Mouse (Mus musculus): ENCODE results near the gene Crebrf. TPM values are rescaled to one million over a fixed set of nuclear protein-coding genes. Genes with fewer than 3 reads are reported as not detected.
A peak's percentile ranks its signal among the peaks of the same experiment; 100 is the strongest.

Gene Crebrf
- polyA plus RNA-seq, 1 experiment from 2014 or later: 8.1 TPM

DNA sequence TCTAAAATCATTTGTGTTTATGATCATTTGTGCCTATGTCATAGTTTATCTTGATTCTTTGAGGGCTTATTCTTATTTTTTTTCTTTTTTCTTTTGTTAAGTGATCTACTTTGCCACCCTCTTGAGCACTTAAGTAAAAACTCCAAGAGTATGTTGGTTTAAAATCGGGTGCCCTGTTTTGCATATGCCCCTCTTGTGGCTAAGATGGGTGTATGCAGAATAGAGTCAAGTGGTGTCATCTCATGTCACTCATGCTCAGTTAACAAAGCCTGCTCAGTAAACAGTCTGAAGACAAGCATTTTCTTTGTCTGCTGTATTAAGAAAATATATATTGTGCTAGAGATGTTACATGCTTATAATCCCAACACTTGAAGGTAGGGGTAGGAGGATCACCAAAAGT, 27.8 kb downstream of the Crebrf start:
- no peak for ATAC-seq (ENCODE audit: insufficient number of reproducible peaks, insufficient read depth, low FRiP score, low TSS enrichment, low read depth)
- no peak overlapping the region for H3K27ac ChIP-seq
- no peak overlapping the region for H3K9ac ChIP-seq
- no peaks in the 10 kb centered on the region for H3K9me3 ChIP-seq
- no peaks in the 10 kb centered on the region for H3K27me3 ChIP-seq
- H3K4me3 ChIP-seq: no peak overlapping the region
- WGBS: 60% methylated on average over 1 of the region's 1 CpGs
- H3K4me1 ChIP-seq: no peaks in the 10 kb centered on the region
- H3K36me3 ChIP-seq: 0 out of 2 replicates have a peak, but pooled peaks cover 3% of the 10 kb centered on the region
- H3K4me2 ChIP-seq: no peak overlapping the region

DNA sequence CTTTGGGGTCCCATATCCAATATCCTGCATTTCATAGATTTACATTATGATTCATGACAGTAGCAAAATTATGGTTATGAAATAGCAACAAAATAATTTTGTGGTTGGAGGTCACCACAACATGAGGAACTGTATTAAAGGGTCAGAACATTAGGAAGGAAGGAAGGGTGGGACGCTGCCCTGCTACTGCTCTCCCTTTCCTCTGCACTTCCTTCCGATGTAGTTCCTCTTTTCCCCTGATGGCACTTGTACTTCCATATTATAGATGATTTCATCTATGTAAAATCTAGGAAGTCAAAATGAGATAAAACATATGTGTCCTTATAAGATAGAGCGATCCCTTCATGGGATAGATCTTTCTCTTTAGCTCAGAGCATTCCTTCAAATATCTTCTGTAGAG, 34.5 kb downstream of the Crebrf start:
- WGBS: 85% methylated on average over 3 of the region's 3 CpGs
- no peak overlapping the region for H3K4me3 ChIP-seq
- no peak overlapping the region for H3K27ac ChIP-seq
- no peaks in the 10 kb centered on the region for H3K27me3 ChIP-seq
- no peak overlapping the region for H3K4me2 ChIP-seq
- H3K36me3 ChIP-seq: no peaks in the 10 kb centered on the region
- H3K9me3 ChIP-seq: no peaks in the 10 kb centered on the region
- H3K9ac ChIP-seq: no peak overlapping the region
- no peak for ATAC-seq (ENCODE audit: insufficient number of reproducible peaks, insufficient read depth, low FRiP score, low TSS enrichment, low read depth)
- H3K4me1 ChIP-seq: no peaks in the 10 kb centered on the region

- H3K4me3 ChIP-seq: no peak overlapping the region
- no peak overlapping the region for H3K4me2 ChIP-seq
- 65% methylated on average over 1 of the region's 1 CpGs for WGBS
- H3K36me3 ChIP-seq: no peaks in the 10 kb centered on the region
- no peaks in the 10 kb centered on the region for H3K27me3 ChIP-seq
- H3K9me3 ChIP-seq: no peaks in the 10 kb centered on the region
- H3K4me1 ChIP-seq: no peaks in the 10 kb centered on the region
- no peak for ATAC-seq (ENCODE audit: insufficient number of reproducible peaks, insufficient read depth, low FRiP score, low TSS enrichment, low read depth)
- H3K27ac ChIP-seq: no peak overlapping the region
- no peak overlapping the region for H3K9ac ChIP-seq
These were observed 36.8 kb downstream of the Crebrf start for GRCm38 (mm10) chr17:26752297-26752696.

DNA sequence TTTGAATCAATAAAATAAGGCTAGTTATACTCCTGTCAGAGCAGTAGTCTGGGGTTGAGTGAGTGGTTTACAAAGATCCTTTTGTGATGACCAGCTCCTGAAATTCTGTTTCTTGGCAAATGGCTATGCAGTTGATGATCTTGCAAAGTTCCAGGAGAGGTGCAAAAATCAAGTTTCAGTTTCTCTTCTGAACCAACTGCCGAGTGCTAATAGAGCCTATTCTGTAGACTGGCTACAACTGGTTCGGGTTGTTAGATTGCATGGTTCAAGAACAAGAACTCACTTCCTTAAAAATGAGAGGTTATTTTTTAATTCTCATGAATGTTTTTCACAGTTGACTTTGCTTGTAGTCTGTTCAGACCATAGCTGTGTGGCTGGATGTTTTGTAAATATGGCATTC, 38.0 kb downstream of the Crebrf start:
- Histone ChIP-seq H3K4me1 (no peaks in the 10 kb centered on the region), H3K9ac (no peak overlapping the region), H3K9me3 (no peaks in the 10 kb centered on the region), H3K27me3 (no peaks in the 10 kb centered on the region), H3K4me3 (no peak overlapping the region), H3K4me2 (no peak overlapping the region), H3K27ac (no peak overlapping the region), H3K36me3 (no peaks in the 10 kb centered on the region)
- WGBS: 92% methylated on average over 2 of the region's 2 CpGs
- no peak for ATAC-seq (ENCODE audit: insufficient number of reproducible peaks, insufficient read depth, low FRiP score, low TSS enrichment, low read depth)

DNA sequence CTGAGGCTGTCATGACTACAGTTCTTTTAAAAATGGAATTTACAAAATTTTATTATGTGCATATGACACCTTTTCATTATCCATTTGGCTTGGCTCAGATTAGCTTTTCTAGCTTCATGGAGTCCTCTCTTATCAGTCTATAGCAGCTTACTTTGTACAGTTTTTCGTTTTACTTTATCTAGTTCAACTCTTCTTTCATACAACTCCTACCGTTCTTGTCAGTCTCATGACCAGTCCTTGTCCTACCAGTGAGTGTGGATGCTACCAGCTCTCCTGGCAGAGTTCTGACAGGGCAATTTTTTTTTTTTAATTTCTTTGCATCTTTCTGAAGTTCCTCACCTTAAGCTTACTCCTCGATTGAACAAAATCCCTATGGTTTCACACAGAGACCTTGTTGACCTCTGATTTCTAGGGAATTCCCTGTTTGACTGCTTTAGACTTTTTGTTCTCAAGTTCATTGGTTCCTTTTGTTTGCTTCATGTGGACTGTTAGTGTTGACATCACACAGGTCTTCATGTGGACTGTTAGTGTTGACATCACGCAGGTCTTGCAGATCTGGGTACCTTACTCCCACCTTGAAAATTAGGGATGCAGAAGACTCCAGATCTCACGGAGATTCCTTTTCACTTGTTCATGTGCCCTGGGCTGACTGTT, 51.8 kb downstream of the Crebrf start:
- ATAC-seq (ENCODE audit: insufficient number of reproducible peaks, insufficient read depth, low FRiP score, low TSS enrichment, low read depth): no peak
- Histone ChIP-seq H3K9me3 (no peaks in the 10 kb centered on the region), H3K4me3 (no peak overlapping the region), H3K9ac (no peak overlapping the region), H3K27ac (no peak overlapping the region), H3K36me3 (peaks cover 9% of the 10 kb centered on the region), H3K4me1 (no peaks in the 10 kb centered on the region), H3K27me3 (no peaks in the 10 kb centered on the region), H3K4me2 (no peak overlapping the region)
- WGBS: 84% methylated on average over 5 of the region's 5 CpGs

DNA sequence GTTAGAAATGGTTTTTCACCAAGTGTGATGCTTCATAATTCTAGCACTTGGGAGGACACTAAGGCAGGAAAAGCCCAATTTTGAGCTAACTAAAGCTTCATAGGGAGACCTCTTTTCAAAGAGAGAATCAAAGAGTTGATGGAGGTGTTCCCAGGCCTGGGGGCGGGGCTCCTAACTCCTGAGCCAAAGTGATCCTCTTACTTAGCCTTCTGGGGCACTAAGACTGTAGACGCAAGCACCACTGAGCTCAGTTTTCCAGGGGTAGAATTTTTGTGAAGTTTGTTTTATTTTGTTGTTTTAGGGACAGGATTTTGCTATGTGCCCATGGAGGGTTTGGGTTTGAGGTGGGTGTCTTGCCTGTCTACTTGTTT, 52.3 kb downstream of the Crebrf start:
- H3K9ac ChIP-seq: no peak overlapping the region
- no peaks in the 10 kb centered on the region for H3K27me3 ChIP-seq
- H3K36me3 ChIP-seq: peaks cover 9% of the 10 kb centered on the region
- 72% methylated on average over 2 of the region's 2 CpGs for WGBS
- no peak overlapping the region for H3K27ac ChIP-seq
- no peak overlapping the region for H3K4me2 ChIP-seq
- ATAC-seq (ENCODE audit: insufficient number of reproducible peaks, insufficient read depth, low FRiP score, low TSS enrichment, low read depth): no peak
- no peaks in the 10 kb centered on the region for H3K9me3 ChIP-seq
- no peak overlapping the region for H3K4me3 ChIP-seq
- no peaks in the 10 kb centered on the region for H3K4me1 ChIP-seq

- 73% methylated on average over 10 of the region's 10 CpGs for WGBS
- no peak for ATAC-seq (ENCODE audit: insufficient number of reproducible peaks, insufficient read depth, low FRiP score, low TSS enrichment, low read depth)
- Histone ChIP-seq H3K4me1 (0 out of 2 replicates have a peak, but pooled peaks cover 7% of the 10 kb centered on the region), H3K27me3 (no peaks in the 10 kb centered on the region), H3K4me2 (no peak overlapping the region), H3K9me3 (no peaks in the 10 kb centered on the region), H3K9ac (no peak overlapping the region), H3K4me3 (no peak overlapping the region), H3K36me3 (0 out of 2 replicates have a peak, but pooled peaks cover 3% of the 10 kb centered on the region), H3K27ac (no peak overlapping the region)
These were observed 60.8 kb downstream of the Crebrf start for GRCm38 (mm10) chr17:26776211-26776610.

DNA sequence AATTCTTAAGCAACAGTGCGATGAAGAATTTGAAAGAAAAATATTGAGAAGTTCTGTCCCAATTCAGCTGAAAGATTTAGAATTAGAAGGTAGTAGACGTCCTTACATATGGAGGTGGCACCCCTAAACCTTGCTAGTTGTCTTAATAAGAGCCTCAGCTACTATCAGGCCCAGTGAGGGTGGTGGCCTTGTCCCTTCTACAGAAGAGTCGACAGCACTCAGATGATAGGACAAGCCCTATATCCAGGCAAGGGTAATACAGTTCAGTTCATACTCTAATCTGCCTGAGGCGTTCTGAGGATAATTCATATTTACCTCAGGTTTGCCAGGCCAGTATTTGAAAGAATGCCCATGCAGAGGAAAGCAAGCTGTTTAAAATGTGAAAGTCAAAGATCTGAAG, 62.6 kb downstream of the Crebrf start:
- Histone ChIP-seq H3K4me2 (no peak overlapping the region), H3K9ac (no peak overlapping the region), H3K9me3 (no peaks in the 10 kb centered on the region), H3K36me3 (no peaks in the 10 kb centered on the region), H3K27me3 (no peaks in the 10 kb centered on the region), H3K27ac (peak overlapping the region; percentile 44), H3K4me3 (no peak overlapping the region), H3K4me1 (peaks cover 15% of the 10 kb centered on the region)
- 89% methylated on average over 4 of the region's 4 CpGs for WGBS
- no peak for ATAC-seq (ENCODE audit: insufficient number of reproducible peaks, insufficient read depth, low FRiP score, low TSS enrichment, low read depth)

GRCm38 (mm10) chr17:26778430-26779100, 63.1 kb downstream of the Crebrf start:
- Histone ChIP-seq H3K27me3 (no peaks in the 10 kb centered on the region), H3K4me2 (no peak overlapping the region), H3K4me3 (no peak overlapping the region), H3K4me1 (peaks cover 15% of the 10 kb centered on the region), H3K36me3 (peaks cover 5% of the 10 kb centered on the region), H3K27ac (peak overlapping the region; percentile 44), H3K9ac (no peak overlapping the region), H3K9me3 (no peaks in the 10 kb centered on the region)
- no peak for ATAC-seq (ENCODE audit: insufficient number of reproducible peaks, insufficient read depth, low FRiP score, low TSS enrichment, low read depth)
- WGBS: 77% methylated on average over 3 of the region's 3 CpGs

DNA sequence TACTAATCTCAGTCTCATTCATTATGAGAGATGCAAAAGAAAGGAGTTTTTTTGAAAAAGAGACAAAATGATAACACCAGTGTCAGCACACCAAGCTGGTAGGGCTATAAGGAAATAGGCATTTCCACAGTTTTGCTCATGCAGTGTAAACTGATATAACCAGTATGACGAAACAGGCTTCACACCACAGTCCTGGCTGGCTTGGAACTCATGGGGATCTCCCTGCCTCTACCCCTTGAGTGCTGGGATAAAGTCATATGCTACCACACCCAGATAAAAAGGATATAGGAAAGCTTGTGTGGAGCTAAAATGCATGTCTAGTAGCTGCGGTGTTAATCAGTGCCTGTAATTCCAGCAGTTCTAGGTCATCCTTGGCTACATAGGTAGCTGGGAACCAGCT, 64.0 kb downstream of the Crebrf start:
- WGBS: 79% methylated on average over 2 of the region's 2 CpGs
- Histone ChIP-seq H3K4me2 (no peak overlapping the region), H3K27ac (no peak overlapping the region), H3K27me3 (no peaks in the 10 kb centered on the region), H3K36me3 (peaks cover 14% of the 10 kb centered on the region), H3K9ac (no peak overlapping the region), H3K9me3 (no peaks in the 10 kb centered on the region), H3K4me1 (peaks cover 15% of the 10 kb centered on the region), H3K4me3 (no peak overlapping the region)
- ATAC-seq (ENCODE audit: insufficient number of reproducible peaks, insufficient read depth, low FRiP score, low TSS enrichment, low read depth): no peak

- H3K27me3 ChIP-seq: no peaks in the 10 kb centered on the region
- H3K9ac ChIP-seq: peak within 1 kb of the TSS; percentile 84
- peaks cover 15% of the 10 kb centered on the region for H3K4me1 ChIP-seq
- under 1% methylated on average over 42 of the region's 42 CpGs for WGBS
- no peaks in the 10 kb centered on the region for H3K9me3 ChIP-seq
- peak; percentile 72; the same call in 1 of the 2 replicates for ATAC-seq (ENCODE audit: insufficient number of reproducible peaks, insufficient read depth, low FRiP score, low TSS enrichment, low read depth)
- H3K4me3 ChIP-seq: peak within 1 kb of the TSS; percentile 75
- peak within 1 kb of the TSS; percentile 92 for H3K27ac ChIP-seq
- peaks cover 26% of the 10 kb centered on the region for H3K36me3 ChIP-seq
- H3K4me2 ChIP-seq: peak within 1 kb of the TSS; percentile 74
These were observed 65.5 kb downstream of the Crebrf start, which contains the start of gene Bnip1 for GRCm38 (mm10) chr17:26780750-26781571. Bnip1 (plus strand) TSS chr17:26781066.

All from embryonic facial prominence, embryonic 13.5 days (tissue).